Mouse (Mus musculus): ENCODE results near the gene Pecam1.
A peak's percentile ranks its signal among the peaks of the same experiment; 100 is the strongest.

Gene Pecam1

GRCm38 (mm10) chr11:106692890-106693289 lies 57.5 kb downstream of the Pecam1 start:
- no peak for DNase-seq (ENCODE audit: low spot score)

- no peak for DNase-seq (ENCODE audit: low spot score)
Measured at GRCm38 (mm10) chr11:106688375-106688774, 62.1 kb downstream of the Pecam1 start.

- no peak for DNase-seq (ENCODE audit: low spot score)
Measured at GRCm38 (mm10) chr11:106687293-106687692, 63.1 kb downstream of the Pecam1 start.

GRCm38 (mm10) chr11:106684027-106684426 lies 66.4 kb downstream of the Pecam1 start:
- no peak for DNase-seq (ENCODE audit: low spot score)

- DNase-seq (ENCODE audit: low spot score): no peak
Measured at GRCm38 (mm10) chr11:106683345-106683744, 67.1 kb downstream of the Pecam1 start.

- no peak for DNase-seq (ENCODE audit: low spot score)
Measured at GRCm38 (mm10) chr11:106681138-106681537, 69.3 kb downstream of the Pecam1 start.

- no peak for DNase-seq (ENCODE audit: low spot score)
Measured at GRCm38 (mm10) chr11:106679874-106680273, 70.6 kb downstream of the Pecam1 start.

GRCm38 (mm10) chr11:106677910-106678591 lies 72.4 kb downstream of the Pecam1 start:
- DNase-seq (ENCODE audit: low spot score): no peak

- DNase-seq (ENCODE audit: low spot score): no peak
Measured at GRCm38 (mm10) chr11:106677331-106677730, 73.1 kb downstream of the Pecam1 start.

- DNase-seq (ENCODE audit: low spot score): no peak
Measured at GRCm38 (mm10) chr11:106675875-106676274, 74.6 kb downstream of the Pecam1 start.

- no peak for DNase-seq (ENCODE audit: low spot score)
Measured at GRCm38 (mm10) chr11:106675201-106675726, 75.2 kb downstream of the Pecam1 start.

- peak; percentile 9 for DNase-seq (ENCODE audit: low spot score)
Measured at GRCm38 (mm10) chr11:106674612-106675153, 75.7 kb downstream of the Pecam1 start.

- DNase-seq (ENCODE audit: low spot score): no peak
Measured at GRCm38 (mm10) chr11:106673727-106674611, 76.5 kb downstream of the Pecam1 start.

GRCm38 (mm10) chr11:106672919-106673505 lies 77.4 kb downstream of the Pecam1 start:
- DNase-seq (ENCODE audit: low spot score): no peak

GRCm38 (mm10) chr11:106671801-106672200 lies 78.6 kb downstream of the Pecam1 start:
- no peak for DNase-seq (ENCODE audit: low spot score)

GRCm38 (mm10) chr11:106670951-106671478 lies 79.4 kb downstream of the Pecam1 start:
- DNase-seq (ENCODE audit: low spot score): no peak

GRCm38 (mm10) chr11:106670266-106670665 lies 80.2 kb downstream of the Pecam1 start:
- DNase-seq (ENCODE audit: low spot score): no peak

- DNase-seq (ENCODE audit: low spot score): peak; percentile 25
Measured at GRCm38 (mm10) chr11:106669873-106670173, 80.6 kb downstream of the Pecam1 start.

GRCm38 (mm10) chr11:106669102-106669872 lies 81.1 kb downstream of the Pecam1 start:
- DNase-seq (ENCODE audit: low spot score): no peak

- DNase-seq (ENCODE audit: low spot score): no peak
Measured at GRCm38 (mm10) chr11:106668336-106668735, 82.1 kb downstream of the Pecam1 start.

- no peak for DNase-seq (ENCODE audit: low spot score)
Measured at GRCm38 (mm10) chr11:106667855-106668254, 82.6 kb downstream of the Pecam1 start.
